Mouse (Mus musculus): ENCODE results near the gene Dynlt1a. TPM values are rescaled to one million over a fixed set of nuclear protein-coding genes. Genes with fewer than 3 reads are reported as not detected.
A peak's percentile ranks its signal among the peaks of the same experiment; 100 is the strongest.
"Not testable (repeated sequence)": the region's sequence is repeated elsewhere in the genome, so short reads cannot be mapped to it uniquely, and the experiment has no call there.

The Dynlt1a gene
- polyA plus RNA-seq, 2 experiments from 2014 or later = 7.5 to 8.5 TPM

DNA sequence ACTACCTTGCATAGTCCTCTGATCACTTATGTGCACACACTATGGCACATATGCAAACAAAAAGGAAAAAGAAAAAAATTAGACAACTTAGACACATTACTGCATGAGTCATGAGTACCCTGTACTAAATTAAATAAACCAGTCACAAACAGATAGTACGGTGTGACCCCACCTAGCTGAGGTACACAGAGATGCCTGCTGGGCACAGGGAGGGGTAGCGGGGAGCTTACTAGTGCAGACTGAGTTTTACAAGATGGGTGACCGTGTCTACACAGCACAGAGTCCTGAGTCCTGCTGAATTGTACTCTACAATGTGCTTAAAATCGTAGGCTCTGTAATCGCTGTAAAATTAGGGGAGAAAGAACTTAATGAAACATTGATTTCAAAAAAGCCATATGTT lies 31.1 kb downstream of the Dynlt1a start:
- ATAC-seq = not testable (repeated sequence)

GRCm38 (mm10) chr17:6283137-6283536 lies 34.2 kb downstream of the Dynlt1a start:
- not testable (repeated sequence) for ATAC-seq

- not testable (repeated sequence) for ATAC-seq
Observed at GRCm38 (mm10) chr17:6280513-6280912, 36.8 kb downstream of the Dynlt1a start.

- not testable (repeated sequence) for ATAC-seq
Observed at GRCm38 (mm10) chr17:6279772-6280171, 37.5 kb downstream of the Dynlt1a start.

- not testable (repeated sequence) for ATAC-seq
Observed at GRCm38 (mm10) chr17:6279205-6279604, 38.1 kb downstream of the Dynlt1a start.

GRCm38 (mm10) chr17:6274693-6275092 lies 42.6 kb downstream of the Dynlt1a start:
- ATAC-seq = not testable (repeated sequence)

- ATAC-seq = not testable (repeated sequence)
Observed at GRCm38 (mm10) chr17:6271970-6272369, 45.3 kb downstream of the Dynlt1a start.

- ATAC-seq = peak; percentile 39
Observed at GRCm38 (mm10) chr17:6270840-6271239, 46.5 kb downstream of the Dynlt1a start.

DNA sequence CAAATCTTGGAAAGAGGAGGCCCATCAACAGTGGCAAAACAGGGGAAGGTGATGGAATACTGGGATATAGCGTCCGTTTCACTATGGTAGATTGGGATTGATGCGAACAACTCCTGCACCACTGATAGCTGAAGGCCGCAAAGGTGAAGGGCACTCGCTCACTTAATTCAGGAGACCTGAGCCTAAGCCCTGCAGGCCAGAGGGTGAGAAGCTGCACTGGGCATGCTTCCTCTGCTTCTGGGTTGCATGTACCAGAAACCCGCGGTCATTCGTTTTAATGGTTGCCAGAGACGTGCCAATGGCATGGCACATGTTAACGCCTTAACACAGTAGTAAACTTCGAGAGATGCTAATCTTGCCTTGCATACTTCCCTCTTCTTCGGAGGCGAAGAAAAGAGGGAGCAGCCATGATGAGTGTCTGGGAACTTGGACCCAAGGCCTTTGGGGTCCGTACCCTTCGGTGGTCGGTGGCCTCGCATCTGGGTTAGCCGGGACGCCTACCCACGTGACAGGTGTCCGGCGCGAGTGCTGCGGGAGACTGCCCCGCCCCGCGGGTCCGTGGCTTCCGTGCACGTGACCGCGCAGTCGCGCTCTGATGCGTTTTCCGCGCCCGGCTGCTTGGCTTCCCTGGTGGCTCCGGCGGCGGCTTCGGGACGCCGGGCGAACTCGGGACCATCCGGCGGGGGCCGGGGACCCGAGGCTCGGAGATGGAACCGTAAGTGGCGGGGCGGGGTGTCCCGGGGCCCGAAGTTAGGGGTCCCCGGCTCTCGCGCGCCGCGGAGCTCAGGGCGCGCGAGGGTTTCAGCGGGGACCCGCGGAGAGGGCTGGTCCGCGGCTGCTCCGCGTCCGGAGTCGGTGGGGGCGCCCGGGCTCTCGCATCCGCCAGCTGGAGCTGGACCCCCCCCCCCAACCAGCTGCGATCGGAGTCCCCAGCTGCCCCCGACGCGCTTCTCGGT lies 47.1 kb downstream of the Dynlt1a start:
- peak; percentile 74 for ATAC-seq

GRCm38 (mm10) chr17:6257070-6257456 lies 60.2 kb downstream of the Dynlt1a start:
- ATAC-seq = not testable (repeated sequence)

DNA sequence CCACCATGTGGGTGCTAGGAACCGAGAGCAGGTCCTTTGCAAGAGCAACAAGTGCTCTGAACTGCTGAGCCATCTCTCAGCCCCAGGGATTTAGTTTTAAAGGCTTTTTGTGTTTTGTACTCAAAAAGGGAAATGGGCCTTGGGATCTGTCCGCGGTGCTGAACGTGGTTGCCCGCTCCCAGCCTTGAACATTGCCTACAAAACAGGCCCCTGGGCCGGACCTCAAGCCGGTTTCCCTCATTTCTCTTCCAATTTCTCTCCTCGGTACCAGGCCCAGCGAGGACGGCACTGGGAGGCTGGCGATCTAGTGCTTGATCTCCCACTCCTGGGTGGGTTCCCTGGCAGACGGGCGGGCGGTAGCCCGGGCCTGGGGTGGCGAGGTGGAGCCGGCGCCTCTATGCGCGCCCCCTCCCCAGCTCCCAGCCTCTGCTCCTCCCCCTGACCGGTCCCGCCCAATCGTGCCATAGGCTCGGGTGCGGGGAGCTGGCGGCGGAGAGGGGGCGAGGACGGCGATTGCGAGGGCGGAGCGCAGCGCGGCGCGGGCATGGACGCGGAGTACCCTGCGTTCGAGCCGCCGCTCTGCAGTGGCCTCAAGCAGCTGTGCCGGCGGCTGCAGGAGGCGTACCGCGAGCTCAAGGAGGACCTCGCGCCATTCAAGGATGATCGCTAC lies 60.8 kb downstream of the Dynlt1a start, which contains the start of gene Tmem181a:
TSS of gene Tmem181a (plus strand) at position 461 of the 670 bp plus-strand sequence.
- ATAC-seq = not testable (repeated sequence)

Other genes starting within 250 kb of the Dynlt1a start
- 1 to 10 TPM; 1.8 to 2.0 TPM for gene Serac1, start 237.8 kb downstream of the Dynlt1a start, polyA plus RNA-seq (2017; shearing (Covaris generic))
- 100 to 1,000 TPM in 1 of 2 experiments, 10 to 100 TPM in 1; 96.4 to 102 TPM for gene Gtf2h5, start 237.7 kb downstream of the Dynlt1a start, polyA plus RNA-seq (2017; shearing (Covaris generic))
- gene Tulp4, start 211.1 kb downstream of the Dynlt1a start, polyA plus RNA-seq (2017; shearing (Covaris generic)) = 10 to 100 TPM; 29.5 to 46.5 TPM
- 10 to 100 TPM; 13.4 to 20.5 TPM for gene Tmem181a, start 60.6 kb downstream of the Dynlt1a start, polyA plus RNA-seq (2017; shearing (Covaris generic))
- 100 to 1,000 TPM; 170 to 195 TPM for gene Dynlt1b, start 112.6 kb upstream of the Dynlt1a start, polyA plus RNA-seq (2017; shearing (Covaris generic))

Measured in activated CD4-positive, CD25-positive, alpha-beta regulatory T cell, adult 4 months (primary cell).